Mouse (Mus musculus) midbrain, embryonic 14.5 days (tissue): Measurements from ENCODE around the gene Acyp2. TPM values are rescaled to one million over a fixed set of nuclear protein-coding genes. Genes with fewer than 3 reads are reported as not detected.

Experiments used
- ATAC-seq: fragments of 200-750 bp; cut with Nextera tagmentation; 2 replicates; pipeline ENCODE4 v1.8.0; 2017; ENCODE audit warnings: moderate number of reproducible peaks, moderate library complexity; ENCODE audit not compliant: low FRiP score, low TSS enrichment
- DNase-seq: peaks from one replicate; pipeline ENCODE4 v3.0.0-alpha.2; 2015
- H3K27ac ChIP-seq: fragments of 300-500 bp; sonication (generic); replicated peaks from 2 replicates; pipeline ENCODE4 v1.5.1; 2014; ENCODE audit warnings: mild to moderate bottlenecking, low read depth, low read length, moderate library complexity
- H3K27me3 ChIP-seq: fragments of 300-500 bp; sonication (generic); 2 replicates; pipeline ENCODE4 v1.6.1; 2014; ENCODE audit warnings: low read length, control low read depth, mixed read lengths; ENCODE audit not compliant: control insufficient read depth, insufficient read depth
- H3K36me3 ChIP-seq: fragments of 300-500 bp; sonication (generic); 2 replicates; pipeline ENCODE4 v1.6.1; 2014; ENCODE audit warnings: low read length, control low read depth; ENCODE audit not compliant: control insufficient read depth, insufficient read depth
- H3K4me1 ChIP-seq: fragments of 300-500 bp; sonication (generic); 2 replicates; pipeline ENCODE4 v1.6.1; 2014; ENCODE audit warnings: mild to moderate bottlenecking, antibody characterized with exemption, low read length, control low read depth; ENCODE audit not compliant: control insufficient read depth, insufficient read depth
- H3K4me2 ChIP-seq: fragments of 300-500 bp; sonication (generic); 2 replicates; pipeline ENCODE4 v1.6.1; 2014; ENCODE audit warnings: mild to moderate bottlenecking, low read length, moderate library complexity
- H3K4me3 ChIP-seq: fragments of 300-500 bp; sonication (generic); replicated peaks from 2 replicates; pipeline ENCODE4 v1.5.1; 2014; ENCODE audit warnings: low read depth, low read length
- H3K9ac ChIP-seq: fragments of 300-500 bp; sonication (generic); replicated peaks from 2 replicates; pipeline ENCODE4 v1.6.1; 2014; ENCODE audit warnings: mild to moderate bottlenecking, low read length, moderate library complexity
- H3K9me3 ChIP-seq: fragments of 300-500 bp; sonication (generic); 2 replicates; pipeline ENCODE4 v1.6.1; 2016; ENCODE audit warnings: low read length, control low read depth, mixed read lengths; ENCODE audit not compliant: control insufficient read depth
- WGBS: fragments of 180-500 bp; shearing (Covaris S2); extraction: QIAGEN DNeasy Blood & Tissue Kit; methylation state at CpG from one replicate; pipeline ENCODE4 v1.1.7; 2014; 5-methylcytosine and 5-hydroxymethylcytosine counted together
- polyA plus RNA-seq: library from polyadenylated mRNA; unstranded; fragments of >200 nt; fragmentation: Nextera tagmentation; extraction: Ambion mirVana; gene quantifications from 2 replicates; pipeline ENCODE4 v1.2.1, GENCODE M21; 2014

Gene Acyp2
- polyA plus RNA-seq, 1 experiment from 2014 or later, result 17.4 TPM

DNA sequence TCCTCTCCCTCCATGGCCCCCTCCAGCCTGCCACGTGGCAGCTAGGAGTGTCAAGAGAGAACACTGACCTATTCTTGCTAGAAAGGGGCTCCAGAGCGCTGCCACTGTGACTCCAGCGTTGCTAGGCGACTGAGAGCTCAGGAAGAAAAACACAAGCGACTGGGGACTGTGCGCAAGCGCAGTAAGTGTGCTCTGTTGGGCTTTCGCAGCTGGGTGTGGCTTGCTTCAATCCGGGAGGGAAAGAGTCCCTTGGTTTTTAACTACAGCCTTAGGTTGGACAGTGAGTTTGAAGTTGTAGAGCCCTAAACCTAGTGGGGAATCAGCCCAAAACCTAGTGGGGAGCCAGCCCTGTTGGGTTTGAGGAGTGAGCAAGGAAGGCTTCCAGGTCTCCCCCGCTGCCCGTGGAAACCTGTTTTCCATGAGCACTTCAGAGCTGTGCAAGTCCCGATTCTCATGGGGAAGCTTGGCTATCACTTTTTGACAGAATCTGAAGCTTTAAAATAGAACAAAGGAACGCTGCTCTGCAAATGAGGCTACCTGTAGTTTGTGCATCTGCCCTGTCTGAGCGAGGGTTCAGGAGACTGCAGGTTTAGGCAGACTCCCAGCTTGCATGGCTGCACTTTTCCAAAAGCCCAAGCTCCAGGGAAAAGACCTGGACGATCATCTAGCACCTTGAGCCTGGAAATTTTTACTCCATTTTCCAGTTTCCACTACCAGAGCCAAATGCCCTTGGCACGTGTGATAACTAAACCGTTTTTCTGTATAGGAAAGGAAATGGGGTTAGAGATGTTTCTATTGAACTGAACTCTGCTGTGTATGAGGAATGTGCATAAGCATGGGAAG, 177.4 kb downstream of the Acyp2 start, which contains the start of gene 4930505A04Rik:
Gene 4930505A04Rik, minus strand, starts transcription at position 77 of the 843 bp plus-strand sequence.
- H3K4me2 ChIP-seq, result peak within 1 kb of the TSS; percentile 83

DNA sequence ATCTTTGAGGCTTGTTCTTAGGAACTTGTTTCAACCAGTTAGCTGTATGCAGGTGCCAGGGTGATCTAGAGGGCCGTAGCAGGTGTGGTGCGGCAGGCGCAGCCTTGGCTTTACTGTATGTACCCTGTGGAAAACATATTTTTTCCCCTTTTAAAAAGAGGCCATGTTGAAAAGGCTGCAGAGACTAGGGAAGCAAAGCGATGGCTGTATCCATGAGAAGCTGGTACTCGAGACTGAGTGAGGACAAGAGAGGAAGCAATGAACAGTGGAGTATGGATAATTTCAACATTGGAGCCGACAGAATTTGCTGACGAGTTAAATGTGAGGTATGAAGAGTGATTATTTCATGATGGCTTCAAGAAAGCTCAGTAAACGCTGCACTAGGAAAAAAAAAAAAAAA, 178.2 kb downstream of the Acyp2 start:
- peak; percentile 11; the same call in 1 of the 2 replicates for ATAC-seq
- 73% methylated on average over 8 of the region's 8 CpGs for WGBS

More for the DNA sequence above, 177.4 kb downstream of the Acyp2 start, which contains the start of gene 4930505A04Rik:
- Histone ChIP-seq H3K4me1 (peaks cover 11% of the 10 kb centered on the region; the same call in 1 of the 2 replicates), H3K27me3 (no peaks in the 10 kb centered on the region), H3K9me3 (no peaks in the 10 kb centered on the region), H3K36me3 (no peaks in the 10 kb centered on the region), H3K27ac (peak within 1 kb of the TSS; percentile 80), H3K9ac (peak within 1 kb of the TSS; percentile 65), H3K4me3 (peak within 1 kb of the TSS; percentile 47)
- WGBS, result 9% methylated on average over 17 of the region's 17 CpGs
- peak; percentile 97 for ATAC-seq
- peak; percentile 98 for DNase-seq

More for the DNA sequence above, 178.2 kb downstream of the Acyp2 start:
- no peak for DNase-seq
- Histone ChIP-seq H3K9me3 (no peaks in the 10 kb centered on the region), H3K9ac (peak overlapping the region; percentile 65; the same call in 1 of the 2 replicates), H3K27me3 (no peaks in the 10 kb centered on the region), H3K4me3 (peak overlapping the region; percentile 47; the same call in 1 of the 2 replicates), H3K4me1 (peaks cover 11% of the 10 kb centered on the region; the same call in 1 of the 2 replicates), H3K27ac (peak overlapping the region; percentile 80), H3K36me3 (no peaks in the 10 kb centered on the region), H3K4me2 (peak overlapping the region; percentile 83)

Other genes starting within 250 kb of the Acyp2 start
- 0.24 and 0.32 TPM in 2 replicates for gene 4930505A04Rik, start 177.8 kb downstream of the Acyp2 start, polyA plus RNA-seq
- 28.8 and 30.9 TPM in 2 replicates for gene Psme4, start 122.1 kb upstream of the Acyp2 start, polyA plus RNA-seq
- 7.4 and 8.8 TPM in 2 replicates for gene Gpr75, start 235.8 kb upstream of the Acyp2 start, polyA plus RNA-seq
- 29.8 and 35.6 TPM in 2 replicates for gene Asb3, start 235.8 kb upstream of the Acyp2 start, polyA plus RNA-seq